Mouse (Mus musculus) ES-Bruce4 (cell line): ENCODE results near the gene Ankfy1. TPM values are rescaled to one million over a fixed set of nuclear protein-coding genes. Genes with fewer than 3 reads are reported as not detected.
A peak's percentile ranks its signal among the peaks of the same experiment; 100 is the strongest.

Experiments
- H3K27ac ChIP-seq: 2 replicates; pipeline ENCODE4 v1.5.1; 2012; ENCODE audit warnings: low read length, inconsistent platforms; ENCODE audit not compliant: insufficient read depth
- H3K27me3 ChIP-seq: 2 replicates; pipeline ENCODE4 v1.6.1; 2012; ENCODE audit warnings: mild to moderate bottlenecking, low read length, inconsistent platforms; ENCODE audit not compliant: control insufficient read depth, poor library complexity, insufficient read depth, severe bottlenecking
- H3K36me3 ChIP-seq: 2 replicates; pipeline ENCODE4 v1.6.1; 2012; ENCODE audit warnings: inconsistent platforms, mild to moderate bottlenecking, low read length, moderate library complexity; ENCODE audit not compliant: control insufficient read depth, poor library complexity, insufficient read depth, severe bottlenecking
- H3K4me1 ChIP-seq: one replicate; pipeline ENCODE4 v1.8.1; 2011; ENCODE audit warnings: low read length; ENCODE audit not compliant: control insufficient read depth, insufficient read depth
- H3K4me3 ChIP-seq: 2 replicates; pipeline ENCODE4 v1.5.1; 2011; ENCODE audit warnings: low read depth, mild to moderate bottlenecking, low read length
- H3K9ac ChIP-seq: 2 replicates; pipeline ENCODE4 v1.6.1; 2012; ENCODE audit warnings: low read depth, mild to moderate bottlenecking, inconsistent platforms; ENCODE audit not compliant: poor library complexity, severe bottlenecking
- H3K9me3 ChIP-seq: replicated peaks from 2 replicates; pipeline ENCODE4 v1.6.1; 2012; ENCODE audit warnings: mild to moderate bottlenecking, low read length, inconsistent platforms; ENCODE audit not compliant: control insufficient read depth, poor library complexity, insufficient read depth, severe bottlenecking
- CTCF ChIP-seq: IDR thresholded peaks from one replicate; pipeline ENCODE4 v1.8.1; 2011; ENCODE audit warnings: low read depth, low read length
- EP300 ChIP-seq: IDR thresholded peaks from 2 replicates; pipeline ENCODE4 v1.6.1; 2011; ENCODE audit warnings: low read depth, low read length; ENCODE audit not compliant: insufficient read depth
- POLR2A ChIP-seq: IDR thresholded peaks from one replicate; pipeline ENCODE4 v1.8.1; 2011; ENCODE audit warnings: low read length; ENCODE audit not compliant: insufficient read depth
- polyA plus RNA-seq: library from polyadenylated mRNA; stranded (reverse); fragments of >200 nt; gene quantifications from 2 replicates; pipeline ENCODE4 v1.2.4, GENCODE M21; 2011; ENCODE audit warnings: low read depth; ENCODE audit not compliant: missing spikeins, insufficient read depth, insufficient read length

The Ankfy1 gene
- polyA plus RNA-seq, 1 experiment: 40.0 TPM

- Histone ChIP-seq H3K4me1 (no peaks in the 10 kb centered on the region), H3K9ac (no peak overlapping the region), H3K27ac (no peak overlapping the region), H3K27me3 (no peaks in the 10 kb centered on the region), H3K36me3 (no peaks in the 10 kb centered on the region), H3K4me3 (no peak overlapping the region), H3K9me3 (no peaks in the 10 kb centered on the region)
- no peak for TF ChIP-seq POLR2A
- no peak for TF ChIP-seq CTCF
- TF ChIP-seq EP300: no peak
Observed at GRCm38 (mm10) chr11:72805232-72805631, 115.4 kb downstream of the Ankfy1 start.

GRCm38 (mm10) chr11:72806556-72806955 lies 116.8 kb downstream of the Ankfy1 start:
- TF ChIP-seq POLR2A (no peak), EP300 (no peak), CTCF (no peak)
- Histone ChIP-seq H3K9me3 (no peaks in the 10 kb centered on the region), H3K27me3 (no peaks in the 10 kb centered on the region), H3K27ac (no peak overlapping the region), H3K9ac (no peak overlapping the region), H3K4me3 (no peak overlapping the region), H3K4me1 (no peaks in the 10 kb centered on the region), H3K36me3 (no peaks in the 10 kb centered on the region)

GRCm38 (mm10) chr11:72807992-72808391 lies 118.2 kb downstream of the Ankfy1 start:
- Histone ChIP-seq H3K27me3 (no peaks in the 10 kb centered on the region), H3K9me3 (no peaks in the 10 kb centered on the region), H3K9ac (no peak overlapping the region), H3K4me3 (no peak overlapping the region), H3K27ac (no peak overlapping the region), H3K4me1 (no peaks in the 10 kb centered on the region), H3K36me3 (no peaks in the 10 kb centered on the region)
- no peak for TF ChIP-seq POLR2A
- no peak for TF ChIP-seq CTCF
- TF ChIP-seq EP300: no peak

GRCm38 (mm10) chr11:72813687-72814086 lies 123.9 kb downstream of the Ankfy1 start:
- Histone ChIP-seq H3K36me3 (no peaks in the 10 kb centered on the region), H3K27me3 (no peaks in the 10 kb centered on the region), H3K27ac (no peak overlapping the region), H3K4me3 (no peak overlapping the region), H3K9ac (no peak overlapping the region), H3K4me1 (no peaks in the 10 kb centered on the region), H3K9me3 (no peaks in the 10 kb centered on the region)
- no peak for TF ChIP-seq CTCF
- TF ChIP-seq EP300: no peak
- TF ChIP-seq POLR2A: no peak

GRCm38 (mm10) chr11:72814188-72814587 lies 124.4 kb downstream of the Ankfy1 start:
- Histone ChIP-seq H3K9me3 (no peaks in the 10 kb centered on the region), H3K4me3 (no peak overlapping the region), H3K36me3 (no peaks in the 10 kb centered on the region), H3K9ac (no peak overlapping the region), H3K27ac (no peak overlapping the region), H3K27me3 (no peaks in the 10 kb centered on the region), H3K4me1 (no peaks in the 10 kb centered on the region)
- TF ChIP-seq POLR2A (no peak), EP300 (no peak), CTCF (peak; percentile 37)

- H3K27ac ChIP-seq: no peak overlapping the region
- H3K9me3 ChIP-seq: no peaks in the 10 kb centered on the region
- no peak for TF ChIP-seq EP300
- TF ChIP-seq CTCF: no peak
- no peak for TF ChIP-seq POLR2A
Observed at GRCm38 (mm10) chr11:72816859-72817258, 127.1 kb downstream of the Ankfy1 start.

GRCm38 (mm10) chr11:72818067-72818466 lies 128.3 kb downstream of the Ankfy1 start:
- TF ChIP-seq CTCF (no peak), POLR2A (no peak), EP300 (no peak)
- Histone ChIP-seq H3K4me1 (no peaks in the 10 kb centered on the region), H3K27me3 (no peaks in the 10 kb centered on the region), H3K27ac (no peak overlapping the region), H3K36me3 (no peaks in the 10 kb centered on the region), H3K9ac (no peak overlapping the region), H3K4me3 (no peak overlapping the region), H3K9me3 (no peaks in the 10 kb centered on the region)

More at GRCm38 (mm10) chr11:72816859-72817258, 127.1 kb downstream of the Ankfy1 start:
- Histone ChIP-seq H3K36me3 (no peaks in the 10 kb centered on the region), H3K9ac (no peak overlapping the region), H3K4me1 (no peaks in the 10 kb centered on the region), H3K4me3 (no peak overlapping the region), H3K27me3 (no peaks in the 10 kb centered on the region)
